ENCODE assay signal across 12 mouse cellular contexts in genomic region chr19:32242153-32242552, GRCm38 (mm10).
DNase-seq lines count a peak whose midpoint lies in the region; ATAC-seq lines count a peak whose summit lies in the region.
"Had no signal": no experiment of that assay in that cellular context is flagged by ENCODE, and none has a peak within 500 bp of the region (broad histone marks: within the 10 kb centered on the region; RNA-seq: fewer than 3 reads in every experiment).

No protein-coding gene starts in this region.

- no peaks in the 10 kb centered on the region for H3K27me3 ChIP-seq in liver, embryonic 13.5 days
- H3K27me3 ChIP-seq: embryonic facial prominence, embryonic 13.5 days had no signal

- H3K4me2 ChIP-seq in liver, embryonic 13.5 days: no peak overlapping the region
- H3K4me2 ChIP-seq: embryonic facial prominence, embryonic 13.5 days had no signal

- H3K9ac ChIP-seq in liver, embryonic 13.5 days: no peak overlapping the region
- H3K9ac ChIP-seq: embryonic facial prominence, embryonic 13.5 days had no signal

- intact Hi-C loops in left cerebral cortex, postnatal 14 days (cut with DNase I): no loop called here

- peaks cover 62% of the 10 kb centered on the region for H3K4me1 ChIP-seq in liver, embryonic 13.5 days (replicated peaks)

- ATAC-seq in liver, embryonic 13.5 days (ENCODE audit: low read depth): no peak
- no peak for ATAC-seq in megakaryocyte progenitor cell, adult 5-6 weeks (replicated peaks; ENCODE audit: poor library complexity)

- no peaks in the 10 kb centered on the region for H3K9me3 ChIP-seq in liver, embryonic 13.5 days (replicated peaks)
- H3K9me3 ChIP-seq: embryonic facial prominence, embryonic 13.5 days had no signal

- H3K4me3 ChIP-seq in liver, embryonic 13.5 days (replicated peaks): no peak overlapping the region
- H3K4me3 ChIP-seq: embryonic facial prominence, embryonic 13.5 days had no signal

- 63% methylated on average over 4 of the region's 4 CpGs for WGBS in liver, embryonic 13.5 days (ENCODE audit: insufficient replicate concordance)

- peak overlapping the region; percentile 54 for H3K27ac ChIP-seq in liver, embryonic 13.5 days
- H3K27ac ChIP-seq: embryonic facial prominence, embryonic 13.5 days had no signal

- DNase-seq in kidney, postnatal 10 days: peak; percentile 51
- no peak for DNase-seq in kidney, adult 11 months
- DNase-seq in ES-CJ7 (ENCODE audit: low read depth, low spot score): peak; percentile 78
- peak; percentile 22 to 24 for DNase-seq in cerebellum, postnatal 36 days
- no peak for DNase-seq in liver, embryonic 13.5 days
- no peak for DNase-seq in thymus, postnatal 0 days (ENCODE audit: low spot score)
- no peak for DNase-seq in left cerebral cortex, postnatal 14 days (ENCODE audit: low spot score in 2 of 2)
- DNase-seq: lung, adult 2 months; retina, postnatal 1 day; thymus, adult 2 months had no signal

- no peaks in the 10 kb centered on the region for H3K36me3 ChIP-seq in liver, embryonic 13.5 days
- H3K36me3 ChIP-seq: embryonic facial prominence, embryonic 13.5 days had no signal

Comparison
In these comparisons a context has a peak if more than half of its experiments do, and no peak if none do; other contexts are left out.
1. DNase-seq: peak in kidney, postnatal 10 days (single experiment), ES-CJ7 (single experiment) and cerebellum, postnatal 36 days (2 of 2); none in kidney, adult 11 months (single experiment), liver, embryonic 13.5 days (single experiment), thymus, postnatal 0 days (single experiment) and left cerebral cortex, postnatal 14 days (0 of 2).